Mouse (Mus musculus) liver, embryonic 14.5 days (tissue): Measurements from ENCODE around the gene Mycbpap. TPM values are rescaled to one million over a fixed set of nuclear protein-coding genes. Genes with fewer than 3 reads are reported as not detected.

ENCODE experiments used
- ATAC-seq: fragments of 200-750 bp; cut with Nextera tagmentation; 2 replicates; pipeline ENCODE4 v1.8.0; 2017; ENCODE audit warnings: moderate number of reproducible peaks, mild to moderate bottlenecking, moderate library complexity; ENCODE audit not compliant: insufficient read depth
- DNase-seq, 3 experiments: peaks; one replicate each; pipeline ENCODE4 v3.0.0-alpha.2; 2012 to 2013; ENCODE audit warnings: low read depth in 3 of 3, low spot score in 3 of 3
- H3K27ac ChIP-seq: fragments of 300-500 bp; sonication (generic); 2 replicates; pipeline ENCODE4 v1.5.1; 2014; ENCODE audit warnings: moderate library complexity, mild to moderate bottlenecking, control low read depth, inconsistent platforms
- H3K27me3 ChIP-seq: fragments of 300-500 bp; sonication (generic); 2 replicates; pipeline ENCODE4 v1.6.1; 2014; ENCODE audit warnings: mild to moderate bottlenecking, low read length, moderate library complexity; ENCODE audit not compliant: control insufficient read depth, insufficient read depth
- H3K36me3 ChIP-seq: fragments of 300-500 bp; sonication (generic); replicated peaks from 2 replicates; pipeline ENCODE4 v1.6.1; 2014; ENCODE audit warnings: low read depth; ENCODE audit not compliant: control insufficient read depth, insufficient read depth
- H3K4me1 ChIP-seq, 2 experiments: fragments of 200-500 bp in 1 of 2; fragments of 300-500 bp in 1 of 2; sonication (generic) in 1 of 2; replicated peaks; 2 replicates each; pipeline ENCODE4 v1.6.1; 2012 to 2014; ENCODE audit warnings: antibody characterized with exemption in 1 of 2, inconsistent platforms in 1 of 2, low read length in 1 of 2; ENCODE audit not compliant: control insufficient read depth in 2 of 2, insufficient read depth in 2 of 2
- H3K4me2 ChIP-seq: fragments of 300-500 bp; sonication (generic); 2 replicates; pipeline ENCODE4 v1.6.1; 2014; ENCODE audit warnings: low read depth, mild to moderate bottlenecking, control low read depth, moderate library complexity
- H3K4me3 ChIP-seq, 2 experiments: fragments of 200-500 bp in 1 of 2; fragments of 300-500 bp in 1 of 2; sonication (generic) in 1 of 2; 2 replicates each; pipeline ENCODE4 v1.5.1; 2012 to 2014; ENCODE audit warnings: low read depth in 2 of 2, low read length in 2 of 2, mild to moderate bottlenecking in 2 of 2, control low read depth in 1 of 2, inconsistent platforms in 1 of 2, moderate library complexity in 1 of 2; ENCODE audit not compliant: insufficient read depth in 1 of 2
- H3K9ac ChIP-seq: fragments of 300-500 bp; sonication (generic); replicated peaks from 2 replicates; pipeline ENCODE4 v1.6.1; 2014; ENCODE audit warnings: mild to moderate bottlenecking, control low read depth, moderate library complexity
- H3K9me3 ChIP-seq: fragments of 300-500 bp; sonication (generic); 2 replicates; pipeline ENCODE4 v1.6.1; 2016; ENCODE audit warnings: low read length, mixed read lengths; ENCODE audit not compliant: control insufficient read depth
- CTCF ChIP-seq: IDR thresholded peaks from 2 replicates; pipeline ENCODE4 v1.5.1; 2016; ENCODE audit warnings: antibody characterized with exemption, low read depth, control low read depth
- EP300 ChIP-seq: IDR thresholded peaks from 2 replicates; pipeline ENCODE4 v1.6.1; 2016; ENCODE audit warnings: antibody characterized with exemption, low read depth
- WGBS: fragments of 180-500 bp; shearing (Covaris S2); extraction: QIAGEN DNeasy Blood & Tissue Kit; methylation state at CpG from one replicate; pipeline ENCODE4 v1.1.7; 2014; ENCODE audit not compliant: insufficient replicate concordance; 5-methylcytosine and 5-hydroxymethylcytosine counted together
- polyA plus RNA-seq, 2 experiments: library from polyadenylated mRNA; depleted of rRNA in 1 of 2; stranded (reverse) in 1 of 2; unstranded in 1 of 2; fragments of >200 nt; fragmentation: Nextera tagmentation in 1 of 2; extraction: Ambion mirVana in 1 of 2; gene quantifications; 2 replicates each; pipeline versions ENCODE4 v1.2.1 to v1.2.3; 2012 to 2014

Mycbpap gene
- polyA plus RNA-seq, 2 experiments, result 0.09 TPM; not detected in 1

DNA sequence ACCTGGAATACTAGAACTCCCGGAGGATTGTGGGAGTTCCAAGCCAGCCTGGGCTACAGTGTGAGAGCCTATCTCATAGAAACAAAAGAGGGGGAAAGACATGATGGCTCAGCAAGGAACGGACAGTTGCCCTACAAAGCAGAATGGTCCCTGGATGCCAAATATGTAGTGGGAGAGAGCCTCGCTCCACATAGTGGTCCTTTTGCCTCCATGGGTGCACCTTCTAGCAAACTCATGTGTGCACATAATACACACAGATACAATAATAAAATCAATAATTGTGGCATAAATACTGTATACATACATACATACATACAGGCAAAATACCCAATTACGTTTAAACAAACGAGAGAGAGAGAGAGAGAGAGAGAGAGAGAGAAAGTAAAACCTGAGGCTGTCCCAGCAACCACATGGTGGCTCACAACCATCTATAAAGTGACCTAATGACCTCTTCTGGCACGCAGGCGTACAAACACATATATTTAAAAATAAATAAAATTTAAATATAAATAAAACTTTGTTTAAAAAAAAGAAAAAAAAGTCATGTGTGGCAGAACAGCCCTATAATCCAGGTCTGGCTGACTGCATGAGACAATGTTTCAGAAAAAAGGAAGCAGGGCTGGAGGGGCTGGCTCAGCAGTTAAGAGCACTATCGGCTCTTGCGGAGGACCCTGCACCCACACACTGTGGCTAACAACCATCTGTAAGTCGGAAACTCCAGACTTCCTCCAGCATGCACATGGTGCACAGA lies 28.3 kb upstream of the Mycbpap start:
- no peak overlapping the region for H3K4me3 ChIP-seq
- no peak for ATAC-seq
- H3K27ac ChIP-seq, result no peak overlapping the region
- DNase-seq, result no peak
- WGBS, result 33% methylated on average over 10 of the region's 10 CpGs
- no peaks in the 10 kb centered on the region for H3K9me3 ChIP-seq
- H3K4me1 ChIP-seq, result peaks cover 0 to 4% of the 10 kb centered on the region in 2 experiments; a peak in 2 of 4 replicates
- H3K4me2 ChIP-seq, result peak overlapping the region; percentile 79; the same call in 1 of the 2 replicates
- no peaks in the 10 kb centered on the region for H3K36me3 ChIP-seq
- H3K9ac ChIP-seq, result no peak overlapping the region
- no peaks in the 10 kb centered on the region for H3K27me3 ChIP-seq
- no peak for TF ChIP-seq EP300
- no peak for TF ChIP-seq CTCF

DNA sequence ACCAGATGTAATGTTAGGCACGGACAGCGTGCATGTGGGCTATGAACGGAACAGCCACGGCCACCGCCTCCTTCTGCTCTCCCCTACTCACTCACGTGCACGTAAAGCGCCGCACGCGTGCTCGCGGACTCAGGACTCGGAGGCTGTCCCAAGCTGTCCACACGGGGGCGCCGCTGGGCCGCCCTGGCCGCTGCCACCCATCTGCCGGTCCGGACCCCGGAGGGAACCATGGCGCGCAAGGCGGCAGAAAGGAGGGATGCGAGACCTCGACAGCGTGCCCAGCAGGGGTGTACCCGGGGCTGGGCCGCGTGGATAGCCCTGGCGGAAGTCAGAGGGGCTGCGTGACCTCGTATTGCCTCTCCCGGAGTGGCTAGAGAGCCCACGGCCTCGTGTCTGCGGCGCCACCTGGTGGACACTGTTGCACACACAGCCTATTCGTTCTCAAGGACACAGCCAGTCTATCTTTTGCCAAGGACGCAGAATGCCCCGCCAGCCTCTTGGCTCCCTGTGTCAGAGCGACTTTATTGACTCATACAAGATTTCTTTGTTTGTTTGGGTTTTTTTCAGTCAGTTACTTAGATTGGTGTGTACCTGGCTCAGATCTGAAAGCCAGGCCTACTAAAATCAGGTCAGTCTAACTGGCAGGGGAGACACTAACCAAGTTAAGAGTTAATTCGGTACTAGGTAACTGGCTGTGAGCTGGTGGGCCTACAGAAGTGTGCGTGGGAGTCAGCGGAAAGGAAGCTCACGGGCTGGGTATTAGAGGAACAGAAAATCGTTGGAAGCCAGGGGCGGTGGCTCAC lies 27.5 kb upstream of the Mycbpap start, which contains the start of gene Rsad1:
Gene Rsad1 (minus strand): TSS at position 368 of the 803 bp plus-strand sequence.
- no peaks in the 10 kb centered on the region for H3K27me3 ChIP-seq
- no peaks in the 10 kb centered on the region for H3K36me3 ChIP-seq
- DNase-seq, result peak; percentile 62 to 75 (median 68)
- WGBS, result 3% methylated on average over 49 of the region's 49 CpGs
- no peaks in the 10 kb centered on the region for H3K9me3 ChIP-seq
- H3K4me1 ChIP-seq, result peaks cover 0 to 4% of the 10 kb centered on the region in 2 experiments; a peak in 2 of 4 replicates
- peak within 1 kb of the TSS; percentile 79 for H3K4me2 ChIP-seq
- TF ChIP-seq EP300, result no peak
- TF ChIP-seq CTCF, result peak; percentile 97
- peak within 1 kb of the TSS; percentile 61 to 68 for H3K4me3 ChIP-seq
- peak within 1 kb of the TSS; percentile 36 for H3K9ac ChIP-seq
- ATAC-seq, result peak; percentile 86
- H3K27ac ChIP-seq, result no peak within 1 kb of the TSS

DNA sequence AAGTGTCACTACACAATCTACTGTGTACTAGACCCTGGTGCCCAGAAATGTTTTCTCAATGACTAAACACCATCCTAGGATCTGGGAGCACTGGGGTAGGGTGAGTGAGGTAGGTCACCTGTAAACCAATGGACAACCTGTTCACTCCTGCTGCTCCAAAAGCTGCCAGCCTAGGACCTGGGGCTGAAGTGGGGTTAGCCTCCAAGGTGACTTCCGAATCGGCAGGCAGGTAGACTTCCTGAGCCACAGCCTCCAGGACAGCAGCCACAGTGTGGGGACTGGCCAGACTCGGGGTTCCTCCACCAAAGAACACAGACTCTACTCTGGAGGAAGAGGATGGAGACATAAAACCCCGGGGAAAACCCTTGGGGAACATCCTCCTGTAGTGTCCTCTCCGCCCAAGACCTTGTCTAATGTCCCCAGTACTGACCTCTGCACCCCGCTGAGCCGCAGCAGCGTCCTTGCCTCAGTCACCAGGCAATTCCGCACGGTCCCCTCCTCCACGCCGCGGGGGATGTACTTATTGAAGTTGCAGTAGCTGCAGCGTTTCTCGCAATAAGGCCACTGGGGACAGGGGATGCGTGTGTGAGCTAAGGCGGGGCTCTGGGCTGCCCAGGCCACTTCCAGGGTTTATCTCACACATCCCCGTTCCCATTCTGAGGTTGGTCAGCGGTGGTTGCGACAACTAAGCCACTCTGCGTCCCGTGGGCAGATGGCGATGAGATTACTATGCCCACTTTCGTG lies 26.7 kb upstream of the Mycbpap start:
- no peaks in the 10 kb centered on the region for H3K9me3 ChIP-seq
- ATAC-seq (peak; percentile 29; the same call in 1 of the 2 replicates), DNase-seq (no peak)
- peak overlapping the region; percentile 79 for H3K4me2 ChIP-seq
- H3K9ac ChIP-seq, result peak overlapping the region; percentile 36
- TF ChIP-seq CTCF (no peak), EP300 (no peak)
- H3K36me3 ChIP-seq, result no peaks in the 10 kb centered on the region
- peaks cover 0 to 4% of the 10 kb centered on the region in 2 experiments; a peak in 2 of 4 replicates for H3K4me1 ChIP-seq
- H3K27me3 ChIP-seq, result no peaks in the 10 kb centered on the region
- WGBS, result 10% methylated on average over 24 of the region's 24 CpGs
- peak overlapping the region; percentile 61 to 68 for H3K4me3 ChIP-seq
- no peak overlapping the region for H3K27ac ChIP-seq

DNA sequence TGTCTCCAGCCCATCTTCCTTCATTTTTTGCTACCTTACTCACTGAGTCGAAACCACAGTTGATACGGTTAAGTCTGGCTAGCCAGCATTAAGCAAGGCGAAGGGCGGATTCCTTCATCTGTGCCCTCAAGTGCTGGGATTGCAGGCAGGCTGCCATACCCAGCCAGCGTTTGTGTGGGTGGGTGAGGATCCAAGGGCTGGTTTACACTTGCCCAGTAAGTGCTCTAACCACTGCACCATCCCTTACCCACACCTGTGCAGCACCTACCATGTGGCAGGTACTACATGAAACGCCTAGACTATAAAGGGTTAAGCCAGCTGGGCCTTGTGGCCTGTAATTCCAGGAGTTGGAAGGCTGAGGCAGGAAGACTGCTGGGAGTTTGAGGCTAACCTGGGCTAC lies 25.7 kb upstream of the Mycbpap start:
- H3K4me3 ChIP-seq, result no peak overlapping the region
- no peak overlapping the region for H3K27ac ChIP-seq
- H3K4me2 ChIP-seq, result no peak overlapping the region
- ATAC-seq (no peak), DNase-seq (no peak)
- no peaks in the 10 kb centered on the region for H3K36me3 ChIP-seq
- peaks cover 0 to 4% of the 10 kb centered on the region in 2 experiments; a peak in 2 of 4 replicates for H3K4me1 ChIP-seq
- no peaks in the 10 kb centered on the region for H3K9me3 ChIP-seq
- no peak for TF ChIP-seq CTCF
- no peak for TF ChIP-seq EP300
- 73% methylated on average over 6 of the region's 6 CpGs for WGBS
- no peak overlapping the region for H3K9ac ChIP-seq
- H3K27me3 ChIP-seq, result no peaks in the 10 kb centered on the region
